Mouse (Mus musculus) left cerebral cortex, adult 18-20 months (tissue): ENCODE measurements around the gene H2al3. TPM values are rescaled to one million over a fixed set of nuclear protein-coding genes. Genes with fewer than 3 reads are reported as not detected.

Experiments used
- DNase-seq, 2 experiments: peaks; one replicate each; pipeline ENCODE4 v3.0.0; 2021 to 2022; ENCODE audit warnings: low spot score in 2 of 2, mixed read lengths in 1 of 2
- long read RNA-seq, 2 experiments: library from polyadenylated mRNA; stranded (forward); transcript quantifications; one replicate each; pipeline ENCODE4 v2.0.0; 2021
- total RNA-seq, 2 experiments: library from RNA; stranded (reverse); gene quantifications; 2 replicates each; pipeline ENCODE4 v1.2.3; 2021

Gene H2al3
- total RNA-seq: not detected
- long read RNA-seq, experiment 1: 0 reads
- long read RNA-seq, experiment 2: 0 reads

DNA sequence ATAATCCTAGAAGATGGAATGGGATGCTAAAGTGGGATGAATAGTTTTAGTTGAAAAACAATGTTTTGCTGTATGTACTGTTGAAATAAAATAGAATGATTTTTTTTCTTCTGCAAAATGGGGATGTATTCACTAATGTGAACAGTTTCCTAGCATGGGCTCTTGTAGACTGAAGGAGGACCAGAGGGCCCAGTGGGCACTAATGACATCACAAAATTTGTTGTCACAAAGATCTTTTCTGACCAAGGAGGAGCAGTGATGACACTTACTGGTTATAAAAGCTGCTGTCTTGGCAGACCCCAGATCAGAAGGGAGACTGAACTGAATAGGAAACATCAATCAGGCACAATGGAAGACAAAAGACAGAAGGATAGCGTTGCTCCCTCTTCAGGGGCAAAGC, at the start of gene H2al3:
Gene H2al3 (plus strand): TSS at position 301 of the 400 bp plus-strand sequence.
- no peak for DNase-seq

DNA sequence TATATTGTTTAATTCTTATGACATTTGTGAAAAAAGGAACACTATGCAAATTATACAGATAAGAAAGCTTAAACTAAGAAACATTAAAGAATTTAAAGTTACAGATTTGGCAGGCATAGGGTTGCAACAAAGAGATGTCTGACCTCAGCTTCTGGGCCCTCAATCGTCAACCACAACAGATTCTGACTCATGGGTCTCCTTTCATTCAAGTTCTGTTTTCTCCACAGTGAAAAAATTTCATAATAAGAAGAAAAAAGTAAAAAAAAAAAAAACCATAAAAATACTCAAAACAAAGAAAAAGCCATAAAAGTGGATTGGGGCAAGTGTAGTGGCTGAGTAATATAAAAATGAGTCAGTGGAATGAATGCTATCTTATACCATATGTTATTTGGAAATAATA, 39.4 kb upstream of the H2al3 start:
- DNase-seq: no peak

DNA sequence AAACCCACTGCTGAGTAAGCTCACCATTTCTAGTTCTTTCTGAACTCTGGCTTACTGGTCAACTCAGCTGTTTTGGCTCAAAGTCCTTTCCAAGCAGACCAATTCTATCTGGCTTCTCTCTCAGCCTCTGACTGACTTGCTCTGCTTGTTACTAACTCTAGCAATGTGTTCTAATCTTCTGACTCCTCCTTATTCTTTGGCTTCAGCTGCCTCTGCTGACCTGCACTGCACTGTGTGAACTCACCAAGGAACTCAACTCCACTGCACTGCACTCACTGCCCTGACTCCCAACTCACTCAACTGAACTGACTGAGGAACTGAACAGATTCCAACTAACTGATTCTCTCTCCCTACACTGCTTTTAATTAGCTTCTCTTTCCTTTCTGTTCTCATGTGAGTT, 37.0 kb upstream of the H2al3 start:
- DNase-seq: no peak

DNA sequence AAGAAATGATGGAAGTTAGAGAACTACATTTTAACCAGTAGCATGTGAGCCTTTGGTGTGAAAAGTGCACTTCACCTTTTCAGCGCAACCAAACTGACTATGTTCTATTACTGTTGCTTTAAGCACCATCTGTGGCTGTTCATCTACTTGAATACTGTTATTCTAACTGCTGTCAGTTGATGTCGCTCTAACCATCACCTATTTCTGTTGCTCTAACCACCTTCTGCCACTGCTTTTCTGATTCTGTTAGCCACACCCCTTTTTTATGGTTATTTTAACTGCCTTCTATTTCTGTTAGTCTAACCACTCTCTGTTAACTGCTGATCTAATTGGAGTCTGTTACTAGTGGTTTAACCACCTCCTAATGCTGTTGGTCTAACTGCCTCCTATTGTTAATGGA, 14.7 kb upstream of the H2al3 start:
- DNase-seq: no peak

DNA sequence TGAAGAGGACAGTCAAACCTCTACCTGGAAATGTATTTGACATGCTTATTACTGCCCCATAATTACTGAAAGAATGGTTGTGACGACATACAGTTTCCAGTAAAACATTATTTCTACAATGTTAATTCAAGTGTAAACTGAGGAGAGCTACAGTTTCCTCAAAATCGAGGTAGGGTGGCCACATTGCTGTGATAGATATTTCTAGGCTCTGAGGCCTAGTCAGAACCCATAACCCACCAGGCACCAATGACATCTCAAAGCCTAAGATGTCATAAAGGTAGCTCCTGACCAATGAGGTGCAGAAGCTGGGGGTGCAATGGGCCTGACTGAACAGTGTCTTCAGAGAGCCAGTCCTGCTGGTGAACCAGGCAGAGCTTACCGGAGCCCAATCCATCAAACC, 2.9 kb upstream of the H2al3 start, which contains the start of gene Hypm:
Gene Hypm (plus strand): TSS at position 301 of the 400 bp plus-strand sequence.
- DNase-seq: no peak

DNA sequence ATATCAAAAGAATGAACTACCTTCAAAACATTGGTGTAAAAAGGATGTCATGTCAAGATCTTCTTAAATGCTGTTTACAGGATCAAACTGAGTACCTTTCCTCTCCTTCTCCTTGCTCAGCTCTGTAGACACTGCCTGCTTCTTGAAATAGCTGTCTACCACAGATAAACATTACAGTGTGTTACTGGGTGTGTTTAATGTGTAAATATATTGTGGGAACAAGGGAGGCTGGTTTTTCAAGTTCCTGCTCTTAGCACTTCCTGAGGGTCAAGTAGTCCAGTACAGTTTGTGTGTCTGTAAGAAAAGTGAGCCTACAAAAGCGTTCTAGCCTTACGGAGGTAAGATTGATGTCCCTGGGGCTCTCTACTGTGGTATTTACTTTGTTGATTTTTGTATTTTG, 12.4 kb downstream of the H2al3 start:
- DNase-seq: no peak

DNA sequence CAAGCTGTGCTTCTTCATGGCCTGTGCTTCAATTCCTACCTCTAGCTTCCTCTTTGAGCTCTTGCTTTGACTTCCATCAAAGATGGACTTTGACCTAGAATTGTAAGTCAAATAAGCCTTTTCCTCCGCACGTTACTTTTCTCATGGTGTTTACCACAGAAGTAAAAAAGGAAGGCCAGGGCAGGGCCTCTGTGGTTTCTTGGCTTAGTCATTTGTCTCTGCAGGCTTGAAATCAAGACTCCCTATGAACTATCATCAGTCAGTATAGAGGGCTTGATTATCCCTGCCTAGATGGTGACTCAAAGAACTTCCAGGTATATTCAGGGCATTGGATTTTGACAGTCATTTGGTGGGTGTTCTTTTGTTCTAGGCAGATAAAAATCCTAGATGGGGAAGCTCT, 26.0 kb downstream of the H2al3 start:
- DNase-seq: no peak

- no peak for DNase-seq
Observed at GRCm38 (mm10) chrX:9885322-9885721, 35.8 kb downstream of the H2al3 start, which contains the start of gene Sytl5. Sytl5 (plus strand) TSS chrX:9885622.

Other genes starting within 250 kb of the H2al3 start
- gene Dynlt3, start 186.7 kb upstream of the H2al3 start, total RNA-seq: 100 to 1,000 TPM; 118 to 130 TPM
- not detected for gene Hypm, start 2.8 kb upstream of the H2al3 start, total RNA-seq
- 1 to 10 TPM; 4.8 to 5.7 TPM for gene Sytl5, start 35.9 kb downstream of the H2al3 start, total RNA-seq